Mouse (Mus musculus) intestine, embryonic 14.5 days (tissue): ENCODE results near the gene Tspo. TPM values are rescaled to one million over a fixed set of nuclear protein-coding genes. Genes with fewer than 3 reads are reported as not detected.

Experiments used
- ATAC-seq: fragments of 200-750 bp; cut with Nextera tagmentation; replicated peaks from 2 replicates; pipeline ENCODE4 v1.8.0; 2017; ENCODE audit warnings: low read depth, moderate number of reproducible peaks, moderate TSS enrichment, moderate library complexity; ENCODE audit not compliant: low FRiP score, low TSS enrichment
- DNase-seq: peaks from one replicate; pipeline ENCODE4 v3.0.0-alpha.2; 2018; ENCODE audit warnings: low spot score
- H3K27ac ChIP-seq: fragments of 300-500 bp; sonication (generic); 2 replicates; pipeline ENCODE4 v1.5.1; 2014; ENCODE audit warnings: low read depth, mild to moderate bottlenecking, control low read depth
- H3K27me3 ChIP-seq: fragments of 300-500 bp; sonication (generic); replicated peaks from 2 replicates; pipeline ENCODE4 v1.6.1; 2014; ENCODE audit warnings: low read length, control low read depth; ENCODE audit not compliant: control insufficient read depth, insufficient read depth
- H3K36me3 ChIP-seq: fragments of 300-500 bp; sonication (generic); 2 replicates; pipeline ENCODE4 v1.6.1; 2014; ENCODE audit warnings: low read length, control low read depth; ENCODE audit not compliant: control insufficient read depth, insufficient read depth
- H3K4me1 ChIP-seq: fragments of 300-500 bp; sonication (generic); replicated peaks from 2 replicates; pipeline ENCODE4 v1.6.1; 2014; ENCODE audit warnings: low read length, control low read depth, mixed read lengths; ENCODE audit not compliant: control insufficient read depth, insufficient read depth
- H3K4me2 ChIP-seq: fragments of 300-500 bp; sonication (generic); 2 replicates; pipeline ENCODE4 v1.6.1; 2014; ENCODE audit warnings: low read length
- H3K4me3 ChIP-seq: fragments of 300-500 bp; sonication (generic); 2 replicates; pipeline ENCODE4 v1.5.1; 2014; ENCODE audit warnings: low read depth, low read length, control low read depth, mixed read lengths
- H3K9ac ChIP-seq: fragments of 300-500 bp; sonication (generic); 2 replicates; pipeline ENCODE4 v1.6.1; 2014; ENCODE audit warnings: mild to moderate bottlenecking, low read length
- H3K9me3 ChIP-seq: fragments of 300-500 bp; sonication (generic); 2 replicates; pipeline ENCODE4 v1.6.1; 2016; ENCODE audit warnings: low read length, control low read depth; ENCODE audit not compliant: control insufficient read depth
- WGBS: fragments of 180-500 bp; shearing (Covaris S2); extraction: QIAGEN DNeasy Blood & Tissue Kit; methylation state at CpG from one replicate; pipeline ENCODE4 v1.1.7; 2014; 5-methylcytosine and 5-hydroxymethylcytosine counted together
- polyA plus RNA-seq: library from polyadenylated mRNA; unstranded; fragments of >200 nt; fragmentation: Nextera tagmentation; extraction: Ambion mirVana; gene quantifications from 2 replicates; pipeline ENCODE4 v1.2.1, GENCODE M21; 2014

The Tspo gene
- polyA plus RNA-seq, 1 experiment from 2014 or later = 107 TPM

GRCm38 (mm10) chr15:83568544-83568943, 5.2 kb downstream of the Tspo start:
- Histone ChIP-seq H3K36me3 (no peaks in the 10 kb centered on the region), H3K9ac (no peak overlapping the region), H3K27ac (no peak overlapping the region), H3K27me3 (no peaks in the 10 kb centered on the region), H3K4me3 (no peak overlapping the region), H3K4me2 (no peak overlapping the region), H3K4me1 (no peaks in the 10 kb centered on the region; the same call in 1 of the 2 replicates), H3K9me3 (no peaks in the 10 kb centered on the region)
- 94% methylated on average over 5 of the region's 5 CpGs for WGBS
- ATAC-seq (no peak), DNase-seq (no peak)

GRCm38 (mm10) chr15:83569682-83570081, 6.3 kb downstream of the Tspo start:
- H3K36me3 ChIP-seq = no peaks in the 10 kb centered on the region
- ATAC-seq (no peak), DNase-seq (no peak)
- no peak overlapping the region for H3K9ac ChIP-seq
- no peak overlapping the region for H3K4me2 ChIP-seq
- H3K9me3 ChIP-seq = no peaks in the 10 kb centered on the region
- WGBS = 55% methylated on average over 11 of the region's 11 CpGs
- no peaks in the 10 kb centered on the region for H3K27me3 ChIP-seq
- H3K4me3 ChIP-seq = no peak overlapping the region
- no peaks in the 10 kb centered on the region for H3K4me1 ChIP-seq
- no peak overlapping the region for H3K27ac ChIP-seq

GRCm38 (mm10) chr15:83570641-83571040, 7.2 kb downstream of the Tspo start:
- no peaks in the 10 kb centered on the region for H3K27me3 ChIP-seq
- ATAC-seq (no peak), DNase-seq (no peak)
- H3K4me3 ChIP-seq = no peak overlapping the region
- no peak overlapping the region for H3K27ac ChIP-seq
- H3K4me1 ChIP-seq = no peaks in the 10 kb centered on the region
- H3K9ac ChIP-seq = no peak overlapping the region
- H3K36me3 ChIP-seq = peaks cover 8% of the 10 kb centered on the region
- WGBS = 77% methylated on average over 2 of the region's 2 CpGs
- H3K9me3 ChIP-seq = no peaks in the 10 kb centered on the region
- no peak overlapping the region for H3K4me2 ChIP-seq

- no peak overlapping the region for H3K4me2 ChIP-seq
- no peak overlapping the region for H3K9ac ChIP-seq
- WGBS = 82% methylated on average over 5 of the region's 5 CpGs
- ATAC-seq (no peak), DNase-seq (no peak)
- peaks cover 18% of the 10 kb centered on the region for H3K36me3 ChIP-seq
- no peaks in the 10 kb centered on the region for H3K27me3 ChIP-seq
- no peak overlapping the region for H3K27ac ChIP-seq
- H3K4me1 ChIP-seq = no peaks in the 10 kb centered on the region
- H3K4me3 ChIP-seq = no peak overlapping the region
- H3K9me3 ChIP-seq = no peaks in the 10 kb centered on the region
These were observed 8.2 kb downstream of the Tspo start for GRCm38 (mm10) chr15:83571636-83572035.

GRCm38 (mm10) chr15:83572132-83572531, 8.7 kb downstream of the Tspo start:
- Histone ChIP-seq H3K4me2 (no peak overlapping the region), H3K27me3 (no peaks in the 10 kb centered on the region), H3K36me3 (peaks cover 23% of the 10 kb centered on the region), H3K4me3 (no peak overlapping the region), H3K9ac (no peak overlapping the region), H3K9me3 (no peaks in the 10 kb centered on the region), H3K4me1 (no peaks in the 10 kb centered on the region), H3K27ac (no peak overlapping the region)
- no peak for ATAC-seq
- DNase-seq = no peak
- whole genome bisulfite sequencing = 80% methylated on average over 4 of the region's 4 CpGs

- Histone ChIP-seq H3K4me2 (no peak overlapping the region), H3K9ac (no peak overlapping the region), H3K27ac (no peak overlapping the region), H3K4me1 (no peaks in the 10 kb centered on the region), H3K9me3 (no peaks in the 10 kb centered on the region), H3K4me3 (no peak overlapping the region), H3K27me3 (no peaks in the 10 kb centered on the region), H3K36me3 (peaks cover 36% of the 10 kb centered on the region)
- WGBS = 99% methylated on average over 12 of the region's 12 CpGs
- ATAC-seq (no peak), DNase-seq (no peak)
These were observed 10.2 kb downstream of the Tspo start for GRCm38 (mm10) chr15:83573606-83574005.

GRCm38 (mm10) chr15:83574731-83575351, 11.4 kb downstream of the Tspo start:
- H3K27ac ChIP-seq = no peak overlapping the region
- no peak overlapping the region for H3K4me2 ChIP-seq
- H3K9ac ChIP-seq = no peak overlapping the region
- no peaks in the 10 kb centered on the region for H3K4me1 ChIP-seq
- H3K4me3 ChIP-seq = no peak overlapping the region
- 69% methylated on average over 6 of the region's 6 CpGs for WGBS
- H3K9me3 ChIP-seq = no peaks in the 10 kb centered on the region
- H3K36me3 ChIP-seq = peaks cover 48% of the 10 kb centered on the region
- no peak for DNase-seq
- no peaks in the 10 kb centered on the region for H3K27me3 ChIP-seq
- ATAC-seq = no peak

- no peak overlapping the region for H3K4me3 ChIP-seq
- H3K36me3 ChIP-seq = peaks cover 55% of the 10 kb centered on the region
- ATAC-seq (no peak), DNase-seq (no peak)
- H3K9me3 ChIP-seq = no peaks in the 10 kb centered on the region
- 93% methylated on average over 8 of the region's 8 CpGs for WGBS
- no peak overlapping the region for H3K4me2 ChIP-seq
- no peaks in the 10 kb centered on the region for H3K4me1 ChIP-seq
- no peak overlapping the region for H3K9ac ChIP-seq
- H3K27ac ChIP-seq = no peak overlapping the region
- no peaks in the 10 kb centered on the region for H3K27me3 ChIP-seq
These were observed 12.2 kb downstream of the Tspo start for GRCm38 (mm10) chr15:83575543-83575942.

GRCm38 (mm10) chr15:83576651-83577050, 13.3 kb downstream of the Tspo start:
- Histone ChIP-seq H3K36me3 (peaks cover 66% of the 10 kb centered on the region), H3K4me2 (no peak overlapping the region), H3K4me3 (no peak overlapping the region), H3K27ac (no peak overlapping the region), H3K27me3 (no peaks in the 10 kb centered on the region), H3K9ac (no peak overlapping the region), H3K4me1 (no peaks in the 10 kb centered on the region), H3K9me3 (no peaks in the 10 kb centered on the region)
- WGBS = 96% methylated on average over 9 of the region's 9 CpGs
- ATAC-seq (no peak), DNase-seq (no peak)
